24 mouse cellular contexts compared by ENCODE assay signal in genomic region chr7:38030606-38031005, GRCm38 (mm10). TPM values are rescaled to one million over a fixed set of nuclear protein-coding genes. Genes with fewer than 3 reads are reported as not detected.
DNase-seq lines count a peak whose midpoint lies in the region; ATAC-seq and TF ChIP-seq lines count a peak whose summit lies in the region.
"Had no signal": no experiment of that assay in that cellular context is flagged by ENCODE, and none has a peak within 500 bp of the region (broad histone marks: within the 10 kb centered on the region; RNA-seq: fewer than 3 reads in every experiment).

No protein-coding gene starts in this region.

- 24% methylated on average over 6 of the region's 6 CpGs for WGBS in lung, postnatal 0 days
- WGBS in intestine, embryonic 15.5 days, result 31% methylated on average over 6 of the region's 6 CpGs

- no peaks in the 10 kb centered on the region for H3K79me2 ChIP-seq in MEL (ENCODE audit: control insufficient read depth, insufficient read depth, low read length, poor library complexity)

- TF ChIP-seq EP300 in lung, postnatal 0 days (IDR thresholded peaks at IDR 0.05), result no peak
- peak; percentile 96 for TF ChIP-seq EP300 in ES-Bruce4 (IDR thresholded peaks at IDR 0.05; ENCODE audit: insufficient read depth, low read depth, low read length)
- peak; percentile 70 to 78 for TF ChIP-seq EP300 in MEL (IDR thresholded peaks at IDR 0.05; ENCODE audit: low read depth in 1 of 2, low read length in 2 of 2)

- H3K4me2 ChIP-seq in lung, postnatal 0 days (replicated peaks; ENCODE audit: low read depth, low read length), result no peak overlapping the region
- H3K4me2 ChIP-seq in intestine, embryonic 15.5 days (replicated peaks), result no peak overlapping the region; the same call in 1 of the 2 replicates
- H3K4me2 ChIP-seq: hindbrain, embryonic 14.5 days; liver, embryonic 13.5 days; lung, embryonic 15.5 days had no signal

- TF ChIP-seq RAD21 in MEL (IDR thresholded peaks at IDR 0.05; ENCODE audit: low read depth, low read length), result no peak

- DNase-seq in lung, postnatal 0 days (ENCODE audit: low spot score), result no peak
- no peak for DNase-seq in lung, postnatal 25 days (ENCODE audit: low spot score)
- DNase-seq in MEL (ENCODE audit: low read depth, low spot score), result peak; percentile 39
- no peak for DNase-seq in adrenal gland, adult 18-20 months (ENCODE audit: low spot score in 2 of 2)
- DNase-seq in kidney, adult 8-10 months, result no peak
- no peak for DNase-seq in c-Kit-positive CD71-positive TER-119-positive erythroid progenitor cells, embryonic 14.5 days (ENCODE audit: low spot score)
- DNase-seq: adrenal gland, adult 2 months; cerebellum, adult 11-12 months; cerebellum, postnatal 25 days; gastrocnemius, postnatal 10 days; heart, adult 2 months; heart, postnatal 4 days; kidney, adult 11 months; kidney, postnatal 4 days; liver, embryonic 13.5 days; right cerebral cortex, postnatal 14 days; spleen, adult 18-20 months; thymus, postnatal 14 days had no signal

- peak; percentile 16; the same call in 1 of the 2 replicates for ATAC-seq in lung, postnatal 0 days
- peak; percentile 69 for ATAC-seq in intestine, embryonic 15.5 days
- ATAC-seq: forebrain, embryonic 14.5 days had no signal

- H3K4me3 ChIP-seq in lung, postnatal 0 days (ENCODE audit: low read depth, low read length), result no peak overlapping the region
- H3K4me3 ChIP-seq in ES-Bruce4 (ENCODE audit: low read depth, low read length) (peak overlapping the region; percentile 42), MEL (ENCODE audit: control insufficient read depth in 1 of 2, insufficient read depth in 1 of 2, low read depth in 2 of 2, low read length in 2 of 2) (peak overlapping the region in 1 of 2 experiments; percentile 15; a peak in 1 of 4 replicates)
- no peak overlapping the region for H3K4me3 ChIP-seq in intestine, embryonic 15.5 days (replicated peaks)
- H3K4me3 ChIP-seq: heart, adult 2 months; liver, embryonic 13.5 days; lung, embryonic 15.5 days had no signal

- no peak for TF ChIP-seq CTCF in lung, postnatal 0 days (IDR thresholded peaks at IDR 0.05)
- TF ChIP-seq CTCF in ES-Bruce4 (IDR thresholded peaks at IDR 0.05; ENCODE audit: low read depth, low read length) (no peak), MEL (IDR thresholded peaks at IDR 0.05 in 2 of 3, conservative IDR thresholded peaks at IDR 0.05 in 1 of 3; ENCODE audit: control insufficient read depth in 1 of 3, insufficient read depth in 1 of 3, low read depth in 2 of 3, low read length in 3 of 3, poor library complexity in 1 of 3, severe bottlenecking in 1 of 3) (no peak)

- H3K4me1 ChIP-seq in lung, postnatal 0 days (ENCODE audit: insufficient read depth, low read depth, low read length), result no peaks in the 10 kb centered on the region
- H3K4me1 ChIP-seq in ES-Bruce4 (ENCODE audit: control insufficient read depth, insufficient read depth, low read length) (peaks cover 4% of the 10 kb centered on the region), MEL (ENCODE audit: control insufficient read depth in 1 of 2, insufficient read depth in 2 of 2, low read length in 2 of 2) (peaks cover 12 to 24% of the 10 kb centered on the region in 2 experiments)
- 0 out of 2 replicates have a peak, but pooled peaks cover 3% of the 10 kb centered on the region for H3K4me1 ChIP-seq in intestine, embryonic 15.5 days (replicated peaks)

- H3K27ac ChIP-seq in lung, postnatal 0 days (ENCODE audit: low read length), result no peak overlapping the region
- H3K27ac ChIP-seq in ES-Bruce4 (ENCODE audit: insufficient read depth, low read length) (peak overlapping the region; percentile 100), MEL (ENCODE audit: control insufficient read depth, low read depth, low read length) (peak overlapping the region; percentile 58)
- no peak overlapping the region for H3K27ac ChIP-seq in intestine, embryonic 15.5 days
- H3K27ac ChIP-seq: heart, adult 2 months; hindbrain, embryonic 14.5 days; liver, embryonic 13.5 days; lung, embryonic 15.5 days; macrophage had no signal

- H3K9me3 ChIP-seq in lung, postnatal 0 days (ENCODE audit: low read length), result no peaks in the 10 kb centered on the region
- H3K9me3 ChIP-seq in ES-Bruce4 (replicated peaks; ENCODE audit: control insufficient read depth, insufficient read depth, low read length, poor library complexity, severe bottlenecking) (peaks cover 5% of the 10 kb centered on the region; the same call in 1 of the 2 replicates), MEL (replicated peaks; ENCODE audit: insufficient read depth, low read length) (no peaks in the 10 kb centered on the region)
- no peaks in the 10 kb centered on the region for H3K9me3 ChIP-seq in intestine, embryonic 15.5 days
- H3K9me3 ChIP-seq: liver, embryonic 13.5 days; lung, embryonic 15.5 days had no signal

- H3K27me3 ChIP-seq in lung, postnatal 0 days (replicated peaks; ENCODE audit: insufficient read depth, low read length), result no peaks in the 10 kb centered on the region
- H3K27me3 ChIP-seq in ES-Bruce4 (ENCODE audit: control insufficient read depth, insufficient read depth, low read length, poor library complexity, severe bottlenecking) (no peaks in the 10 kb centered on the region), MEL (ENCODE audit: control insufficient read depth in 1 of 2, insufficient read depth in 2 of 2, low read length in 2 of 2) (no peaks in the 10 kb centered on the region)
- no peaks in the 10 kb centered on the region for H3K27me3 ChIP-seq in intestine, embryonic 15.5 days (replicated peaks)
- H3K27me3 ChIP-seq: liver, embryonic 13.5 days; lung, embryonic 15.5 days had no signal

- TF ChIP-seq POLR2A in ES-Bruce4 (IDR thresholded peaks at IDR 0.05; ENCODE audit: insufficient read depth, low read length) (no peak), MEL (IDR thresholded peaks at IDR 0.05; ENCODE audit: control insufficient read depth in 1 of 2, insufficient read depth in 1 of 2, low read depth in 1 of 2, low read length in 2 of 2, poor library complexity in 1 of 2) (no peak)

- no peaks in the 10 kb centered on the region for H3K36me3 ChIP-seq in lung, postnatal 0 days (ENCODE audit: insufficient read depth, low read length)
- H3K36me3 ChIP-seq in ES-Bruce4 (ENCODE audit: control insufficient read depth, insufficient read depth, low read length, poor library complexity, severe bottlenecking) (no peaks in the 10 kb centered on the region), MEL (ENCODE audit: control insufficient read depth in 1 of 2, insufficient read depth in 2 of 2, low read length in 2 of 2) (peaks cover 0 to 19% of the 10 kb centered on the region in 2 experiments; a peak in 2 of 4 replicates)
- no peaks in the 10 kb centered on the region for H3K36me3 ChIP-seq in intestine, embryonic 15.5 days
- H3K36me3 ChIP-seq: liver, embryonic 13.5 days; lung, embryonic 15.5 days had no signal

- no peak overlapping the region for H3K9ac ChIP-seq in lung, postnatal 0 days (replicated peaks; ENCODE audit: low read depth)
- peak overlapping the region; percentile 65 for H3K9ac ChIP-seq in ES-Bruce4 (ENCODE audit: low read depth, poor library complexity, severe bottlenecking)
- H3K9ac ChIP-seq in MEL (ENCODE audit: control insufficient read depth, low read depth, low read length, poor library complexity, severe bottlenecking), result no peak overlapping the region
- H3K9ac ChIP-seq in intestine, embryonic 15.5 days, result no peak overlapping the region
- H3K9ac ChIP-seq: hindbrain, embryonic 14.5 days; liver, embryonic 13.5 days; lung, embryonic 15.5 days had no signal

TF ChIP-seq in MEL, 35 proteins besides CTCF, POLR2A, EP300 and RAD21:
- peak; percentile 84 for TF ChIP-seq GATA1 (IDR thresholded peaks at IDR 0.05; ENCODE audit: low read depth, low read length)
- no peak for TF ChIP-seq GABPA (IDR thresholded peaks at IDR 0.05; ENCODE audit: low read depth, low read length)
- TF ChIP-seq KAT2A (conservative IDR thresholded peaks at IDR 0.05; ENCODE audit: low read depth, low read length), result no peak
- TF ChIP-seq MYC (IDR thresholded peaks at IDR 0.05; ENCODE audit: low read depth, low read length), result no peak
- TF ChIP-seq TCF12 (IDR thresholded peaks at IDR 0.05; ENCODE audit: low read depth, low read length), result peak; percentile 79
- TF ChIP-seq SMC3 (IDR thresholded peaks at IDR 0.05; ENCODE audit: low read depth, low read length), result no peak
- TF ChIP-seq RCOR1 (IDR thresholded peaks at IDR 0.05; ENCODE audit: low read depth, low read length), result peak; percentile 76
- peak; percentile 51; the same call in 1 of the 2 replicates for TF ChIP-seq ETS1 (IDR thresholded peaks at IDR 0.05; ENCODE audit: low read depth, low read length)
TF ChIP-seq in MEL: peak in this region for 4.

RNA-seq across cellular contexts. Expression of gene Uri1, which starts 7.3 kb away (rescaled TPM):
- polyA plus RNA-seq in lung, postnatal 0 days (2015; fragmentation: Nextera tagmentation; extraction: Ambion mirVana), result 32.8 and 33.9 TPM in 2 replicates
- polyA plus RNA-seq in ES-Bruce4 (2011; ENCODE audit: insufficient read depth, insufficient read length, low read depth, missing spikeins) (182 and 205 TPM in 2 replicates), MEL (2012; ENCODE audit: insufficient read depth in 1 of 2, insufficient read length in 2 of 2, low read depth in 1 of 2, low replicate concordance in 2 of 2, missing spikeins in 1 of 2) (10 to 100 TPM in 1 of 2 experiments, not detected in 1; 36.0 TPM)
- total RNA-seq in MEL (2012; rRNA removed), result 28.4 and 29.2 TPM in 2 replicates
- 41.4 and 47.2 TPM in 2 replicates for polyA plus RNA-seq in intestine, embryonic 15.5 days (2015; fragmentation: Nextera tagmentation; extraction: Ambion mirVana)
- total RNA-seq in adrenal gland, adult 18-20 months (2021), result 10 to 100 TPM; 32.3 to 46.1 TPM

Comparison
In these comparisons a context has a peak if more than half of its experiments do, and no peak if none do; other contexts are left out.
1. H3K27ac ChIP-seq: peak in ES-Bruce4 (single experiment) and MEL (single experiment); none in lung, postnatal 0 days (single experiment) and intestine, embryonic 15.5 days (single experiment).